Mouse (Mus musculus) activated CD4-positive, CD25-positive, alpha-beta regulatory T cell, adult 4 months (primary cell): ENCODE results near the gene Armh3. TPM values are rescaled to one million over a fixed set of nuclear protein-coding genes. Genes with fewer than 3 reads are reported as not detected.

Source experiments
- ATAC-seq: one replicate; pipeline ENCODE4 v1.8.0; 2017
- polyA plus RNA-seq, 2 experiments: library from polyadenylated mRNA; unstranded; fragments of 100-300 nt; shearing (Covaris generic); gene quantifications; one replicate each; pipeline ENCODE4 v1.2.1; 2017

The Armh3 gene
- polyA plus RNA-seq, 2 experiments from 2014 or later = 9.7 to 9.8 TPM

GRCm38 (mm10) chr19:45984379-45984778 is 13.9 kb downstream of the Armh3 start:
- ATAC-seq = no peak

GRCm38 (mm10) chr19:45960770-45961169 is 37.5 kb downstream of the Armh3 start:
- ATAC-seq = no peak

GRCm38 (mm10) chr19:45956736-45957135 is 41.6 kb downstream of the Armh3 start:
- no peak for ATAC-seq

- ATAC-seq = no peak
These were observed 45.0 kb downstream of the Armh3 start for GRCm38 (mm10) chr19:45953286-45953685.

GRCm38 (mm10) chr19:45949236-45949635 is 49.1 kb downstream of the Armh3 start:
- ATAC-seq = no peak

GRCm38 (mm10) chr19:45947764-45948163 is 50.5 kb downstream of the Armh3 start:
- no peak for ATAC-seq

GRCm38 (mm10) chr19:45947286-45947685 is 51.0 kb downstream of the Armh3 start:
- no peak for ATAC-seq

- ATAC-seq = no peak
These were observed 51.7 kb downstream of the Armh3 start for GRCm38 (mm10) chr19:45946541-45946940.

- ATAC-seq = no peak
These were observed 52.3 kb downstream of the Armh3 start for GRCm38 (mm10) chr19:45945986-45946385.

- no peak for ATAC-seq
These were observed 54.5 kb downstream of the Armh3 start for GRCm38 (mm10) chr19:45943758-45944157.

- ATAC-seq = no peak
These were observed 60.2 kb downstream of the Armh3 start for GRCm38 (mm10) chr19:45938064-45938463.

- ATAC-seq = no peak
These were observed 60.8 kb downstream of the Armh3 start for GRCm38 (mm10) chr19:45937530-45937929.

- ATAC-seq = no peak
These were observed 71.1 kb downstream of the Armh3 start for GRCm38 (mm10) chr19:45927236-45927635.

GRCm38 (mm10) chr19:45926342-45926741 is 71.9 kb downstream of the Armh3 start:
- ATAC-seq = no peak

GRCm38 (mm10) chr19:45920299-45921090 is 77.8 kb downstream of the Armh3 start:
- ATAC-seq = no peak

- no peak for ATAC-seq
These were observed 79.9 kb downstream of the Armh3 start for GRCm38 (mm10) chr19:45918406-45918805.

GRCm38 (mm10) chr19:45917856-45918255 is 80.4 kb downstream of the Armh3 start:
- ATAC-seq = no peak

GRCm38 (mm10) chr19:45916461-45916860 is 81.8 kb downstream of the Armh3 start:
- no peak for ATAC-seq

GRCm38 (mm10) chr19:45916026-45916425 is 82.3 kb downstream of the Armh3 start:
- ATAC-seq = no peak

- no peak for ATAC-seq
These were observed 85.3 kb downstream of the Armh3 start for GRCm38 (mm10) chr19:45913036-45913435.

- no peak for ATAC-seq
These were observed 85.9 kb downstream of the Armh3 start for GRCm38 (mm10) chr19:45912376-45912775.

GRCm38 (mm10) chr19:45911236-45912025 is 86.9 kb downstream of the Armh3 start:
- no peak for ATAC-seq

GRCm38 (mm10) chr19:45908246-45908645 is 90.0 kb downstream of the Armh3 start:
- ATAC-seq = no peak

GRCm38 (mm10) chr19:45907416-45907815 is 90.9 kb downstream of the Armh3 start:
- no peak for ATAC-seq
